Mouse (Mus musculus) C2C12 (cell line): ENCODE data around the gene Adora2a.

Experiments
- CEBPB ChIP-seq: IDR thresholded peaks from one replicate; pipeline ENCODE4 v1.6.1; 2011; ENCODE audit warnings: low read depth, mild to moderate bottlenecking, control low read depth, moderate library complexity
- CTCF ChIP-seq: IDR thresholded peaks from one replicate; pipeline ENCODE4 v1.5.1; 2011; ENCODE audit not compliant: control insufficient read depth, insufficient read depth, insufficient read length
- FOSL1 ChIP-seq: IDR thresholded peaks from one replicate; pipeline ENCODE4 v1.8.0; 2011; ENCODE audit warnings: mild to moderate bottlenecking, low read length; ENCODE audit not compliant: poor library complexity, insufficient read depth, severe bottlenecking
- MAX ChIP-seq: IDR thresholded peaks from one replicate; pipeline ENCODE4 v1.6.1; 2011; ENCODE audit warnings: mild to moderate bottlenecking, control low read depth
- MYOD1 ChIP-seq: IDR thresholded peaks from one replicate; pipeline ENCODE4 v1.6.1; 2011; ENCODE audit warnings: low read depth; ENCODE audit not compliant: control insufficient read depth, insufficient read length
- MYOG ChIP-seq: IDR thresholded peaks from one replicate; pipeline ENCODE4 v1.6.1; 2011; ENCODE audit not compliant: control insufficient read depth, insufficient read length; ENCODE audit errors: extremely low read depth
- USF1 ChIP-seq: IDR thresholded peaks from one replicate; pipeline ENCODE4 v1.6.1; 2011; ENCODE audit warnings: low read depth, mild to moderate bottlenecking, control low read depth, moderate library complexity

DNA sequence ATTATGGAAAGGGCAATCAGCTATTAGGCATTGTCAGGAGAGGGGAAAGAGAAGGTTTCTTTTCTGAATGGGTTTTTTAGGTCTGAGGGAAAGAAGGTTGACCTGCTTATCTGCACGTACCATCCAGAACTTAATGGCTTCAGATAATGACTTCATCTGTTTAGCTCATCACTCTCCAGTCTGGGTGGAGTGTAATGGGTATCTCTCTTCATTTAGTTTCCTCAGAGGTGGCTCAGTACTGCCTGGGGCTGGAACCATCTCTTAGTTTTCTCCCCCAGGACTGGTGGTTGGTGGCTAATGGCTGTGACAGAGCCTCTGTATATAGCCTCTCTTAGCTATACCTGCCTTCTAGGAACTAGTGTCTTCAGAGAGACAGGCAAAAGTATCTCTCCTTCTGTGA is 25.3 kb upstream of the Adora2a start:
- TF ChIP-seq USF1 (no peak), MYOD1 (no peak), CTCF (no peak), CEBPB (no peak), MYOG (no peak), MAX (no peak), FOSL1 (no peak)
